Mouse (Mus musculus) bone marrow macrophage, adult 2 months (primary cell): Measurements from ENCODE around the gene Tmem158. TPM values are rescaled to one million over a fixed set of nuclear protein-coding genes. Genes with fewer than 3 reads are reported as not detected.

Source experiments
- H3K27ac ChIP-seq: 2 replicates; pipeline ENCODE4 v1.5.1; 2012; ENCODE audit warnings: low read depth, low read length; ENCODE audit not compliant: insufficient read depth
- H3K4me1 ChIP-seq: 2 replicates; pipeline ENCODE4 v1.6.1; 2012; ENCODE audit warnings: low read length; ENCODE audit not compliant: control insufficient read depth, insufficient read depth
- H3K4me3 ChIP-seq: 2 replicates; pipeline ENCODE4 v1.5.1; 2012; ENCODE audit warnings: mild to moderate bottlenecking, low read length, moderate library complexity; ENCODE audit not compliant: insufficient read depth
- CTCF ChIP-seq: IDR thresholded peaks from 2 replicates; pipeline ENCODE4 v1.5.1; 2012; ENCODE audit warnings: low read depth, mild to moderate bottlenecking, low read length, moderate library complexity
- POLR2A ChIP-seq: IDR thresholded peaks from 2 replicates; pipeline ENCODE4 v1.6.1; 2012; ENCODE audit warnings: mild to moderate bottlenecking, low read depth, low read length, borderline replicate concordance
- polyA plus RNA-seq: library from polyadenylated mRNA; stranded (reverse); fragments of >200 nt; gene quantifications from 2 replicates; pipeline ENCODE4 v1.2.4, GENCODE M21; 2012; ENCODE audit not compliant: missing spikeins, insufficient read depth, insufficient read length

Gene Tmem158
- polyA plus RNA-seq, 1 experiment = 0.75 TPM

GRCm38 (mm10) chr9:123255736-123256135 is 4.8 kb downstream of the Tmem158 start:
- TF ChIP-seq CTCF (no peak), POLR2A (no peak)
- no peak overlapping the region for H3K4me3 ChIP-seq
- no peak overlapping the region for H3K27ac ChIP-seq
- H3K4me1 ChIP-seq = no peaks in the 10 kb centered on the region

GRCm38 (mm10) chr9:123247992-123248391 is 12.6 kb downstream of the Tmem158 start:
- no peak overlapping the region for H3K27ac ChIP-seq
- H3K4me3 ChIP-seq = no peak overlapping the region
- H3K4me1 ChIP-seq = peaks cover 10% of the 10 kb centered on the region; the same call in 1 of the 2 replicates
- TF ChIP-seq CTCF = no peak
- no peak for TF ChIP-seq POLR2A

- no peak overlapping the region for H3K4me3 ChIP-seq
- peaks cover 16% of the 10 kb centered on the region for H3K4me1 ChIP-seq
- TF ChIP-seq POLR2A = no peak
- H3K27ac ChIP-seq = no peak overlapping the region
These were observed 15.4 kb downstream of the Tmem158 start for GRCm38 (mm10) chr9:123245146-123245545.

GRCm38 (mm10) chr9:123243988-123244387 is 16.6 kb downstream of the Tmem158 start:
- Histone ChIP-seq H3K4me1 (peaks cover 27% of the 10 kb centered on the region), H3K4me3 (no peak overlapping the region), H3K27ac (no peak overlapping the region)
- TF ChIP-seq CTCF (no peak), POLR2A (no peak)

- peaks cover 52% of the 10 kb centered on the region for H3K4me1 ChIP-seq
- TF ChIP-seq POLR2A = no peak
- no peak for TF ChIP-seq CTCF
- no peak overlapping the region for H3K4me3 ChIP-seq
- no peak overlapping the region for H3K27ac ChIP-seq
These were observed 19.4 kb downstream of the Tmem158 start for GRCm38 (mm10) chr9:123241191-123241590.

GRCm38 (mm10) chr9:123240751-123241150 is 19.8 kb downstream of the Tmem158 start:
- Histone ChIP-seq H3K4me3 (no peak overlapping the region), H3K27ac (no peak overlapping the region), H3K4me1 (peaks cover 56% of the 10 kb centered on the region)
- TF ChIP-seq POLR2A (no peak), CTCF (no peak)

- Histone ChIP-seq H3K4me3 (no peak overlapping the region), H3K4me1 (peaks cover 61% of the 10 kb centered on the region), H3K27ac (no peak overlapping the region)
- TF ChIP-seq CTCF (no peak), POLR2A (no peak)
These were observed 20.3 kb downstream of the Tmem158 start for GRCm38 (mm10) chr9:123240271-123240670.

GRCm38 (mm10) chr9:123239651-123240050 is 20.9 kb downstream of the Tmem158 start:
- peaks cover 62% of the 10 kb centered on the region for H3K4me1 ChIP-seq
- no peak for TF ChIP-seq POLR2A
- no peak for TF ChIP-seq CTCF
- no peak overlapping the region for H3K27ac ChIP-seq
- H3K4me3 ChIP-seq = no peak overlapping the region

GRCm38 (mm10) chr9:123238256-123239045 is 22.1 kb downstream of the Tmem158 start:
- Histone ChIP-seq H3K4me1 (peaks cover 53% of the 10 kb centered on the region), H3K27ac (peak overlapping the region; percentile 45), H3K4me3 (no peak overlapping the region)
- TF ChIP-seq POLR2A (no peak), CTCF (no peak)

GRCm38 (mm10) chr9:123237739-123238138 is 22.8 kb downstream of the Tmem158 start:
- Histone ChIP-seq H3K27ac (no peak overlapping the region), H3K4me3 (no peak overlapping the region), H3K4me1 (peaks cover 52% of the 10 kb centered on the region)
- TF ChIP-seq CTCF (no peak), POLR2A (no peak)
